Mouse (Mus musculus): ENCODE measurements around the gene Zbtb8a.

- TF ChIP-seq GATA1 (IDR thresholded peaks at IDR 0.05; ENCODE audit: borderline replicate concordance, low read length) (no peak), FLI1 (IDR thresholded peaks at IDR 0.05; ENCODE audit: low read length) (no peak)
Observed at GRCm38 (mm10) chr4:129383586-129383985, 5.7 kb upstream of the Zbtb8a start.
